Mouse (Mus musculus) forebrain, embryonic 12.5 days (tissue): ENCODE data around the gene Zfp365. TPM values are rescaled to one million over a fixed set of nuclear protein-coding genes. Genes with fewer than 3 reads are reported as not detected.
A peak's percentile ranks its signal among the peaks of the same experiment; 100 is the strongest.

Experiments used
- ATAC-seq: fragments of 200-750 bp; cut with Nextera tagmentation; 2 replicates; pipeline ENCODE4 v1.8.0; 2017; ENCODE audit warnings: moderate TSS enrichment; ENCODE audit not compliant: low FRiP score
- H3K27ac ChIP-seq: fragments of 300-500 bp; sonication (generic); 2 replicates; pipeline ENCODE4 v1.5.1; 2016; ENCODE audit warnings: mild to moderate bottlenecking
- H3K27me3 ChIP-seq: fragments of 300-500 bp; sonication (generic); 2 replicates; pipeline ENCODE4 v1.6.1; 2016; ENCODE audit warnings: mild to moderate bottlenecking
- H3K36me3 ChIP-seq: fragments of 300-500 bp; sonication (generic); replicated peaks from 2 replicates; pipeline ENCODE4 v1.6.1; 2016; ENCODE audit warnings: mild to moderate bottlenecking
- H3K4me1 ChIP-seq: fragments of 300-500 bp; sonication (generic); 2 replicates; pipeline ENCODE4 v1.6.1; 2016
- H3K4me2 ChIP-seq: fragments of 300-500 bp; sonication (generic); 2 replicates; pipeline ENCODE4 v1.6.1; 2016; ENCODE audit warnings: mild to moderate bottlenecking, moderate library complexity
- H3K4me3 ChIP-seq: fragments of 300-500 bp; sonication (generic); replicated peaks from 2 replicates; pipeline ENCODE4 v1.5.1; 2016; ENCODE audit warnings: mild to moderate bottlenecking
- H3K9ac ChIP-seq: fragments of 300-500 bp; sonication (generic); 2 replicates; pipeline ENCODE4 v1.6.1; 2016; ENCODE audit warnings: mild to moderate bottlenecking
- H3K9me3 ChIP-seq: fragments of 300-500 bp; sonication (generic); 2 replicates; pipeline ENCODE4 v1.6.1; 2016
- WGBS: fragments of 180-500 bp; shearing (Covaris S2); methylation state at CpG from one replicate; pipeline ENCODE4 v1.1.7; 2016; 5-methylcytosine and 5-hydroxymethylcytosine counted together
- polyA plus RNA-seq: library from polyadenylated mRNA; unstranded; fragments of >200 nt; fragmentation: Nextera tagmentation; extraction: Ambion mirVana; gene quantifications from 2 replicates; pipeline ENCODE4 v1.2.1, GENCODE M21; 2016

Gene Zfp365
- polyA plus RNA-seq = 2.3 and 3.6 TPM in 2 replicates

DNA sequence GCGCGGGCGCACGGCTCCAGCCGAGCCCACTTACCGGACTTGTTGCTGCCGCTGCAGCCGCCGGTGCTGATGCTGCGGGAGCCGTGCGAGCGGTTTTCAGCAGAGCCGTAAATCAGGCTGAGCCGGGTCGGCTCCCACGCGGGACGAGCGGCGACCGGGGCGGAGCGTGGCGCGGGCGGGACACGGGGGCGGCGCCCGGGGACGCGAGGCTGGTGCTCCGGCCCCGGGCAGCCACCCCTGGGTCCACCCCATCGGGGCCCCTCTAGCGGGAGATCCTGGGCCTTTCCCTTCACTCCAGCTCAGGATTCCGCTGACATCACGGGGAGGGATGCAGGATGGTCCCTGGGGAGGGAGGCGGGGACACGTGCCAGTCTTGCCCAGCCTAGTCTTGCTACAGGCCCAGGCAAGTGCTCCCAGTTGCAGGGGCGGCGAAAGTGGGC, at the start of gene Zfp365:
Zfp365 (minus strand) TSS at position 326 of the 440 bp plus-strand sequence.
- H3K4me1 ChIP-seq = peaks cover 7% of the 10 kb centered on the region
- no peaks in the 10 kb centered on the region for H3K36me3 ChIP-seq
- peaks cover 5% of the 10 kb centered on the region; the same call in 1 of the 2 replicates for H3K9me3 ChIP-seq
- ATAC-seq = peak; percentile 97
- peak within 1 kb of the TSS; percentile 98 for H3K4me2 ChIP-seq
- no peak within 1 kb of the TSS for H3K27ac ChIP-seq
- under 1% methylated on average over 43 of the region's 43 CpGs for WGBS
- peaks cover 16% of the 10 kb centered on the region; the same call in 1 of the 2 replicates for H3K27me3 ChIP-seq
- peak within 1 kb of the TSS; percentile 70 for H3K4me3 ChIP-seq
- peak within 1 kb of the TSS; percentile 75 for H3K9ac ChIP-seq

DNA sequence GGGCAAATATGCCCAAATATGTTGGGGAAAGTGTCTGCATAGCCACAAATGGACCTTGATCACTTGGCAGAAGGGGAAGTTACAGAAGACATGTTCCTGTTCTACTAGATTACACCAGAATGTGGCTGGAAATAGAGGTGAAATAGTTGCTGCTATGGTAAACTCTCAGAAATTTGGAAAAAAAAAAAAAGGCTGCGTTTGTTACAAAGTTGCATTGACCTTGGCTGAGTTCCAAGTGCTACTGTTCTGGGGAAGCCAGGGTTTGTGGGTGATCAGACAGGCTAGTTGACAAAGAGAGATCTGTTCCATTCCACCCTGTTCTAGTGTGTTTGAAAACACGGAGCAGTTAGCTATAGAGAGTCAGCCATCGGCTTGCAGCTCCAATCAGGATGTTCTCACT, 47.5 kb upstream of the Zfp365 start:
- no peak overlapping the region for H3K9ac ChIP-seq
- WGBS = 69% methylated on average over 3 of the region's 3 CpGs
- no peaks in the 10 kb centered on the region for H3K27me3 ChIP-seq
- no peaks in the 10 kb centered on the region for H3K36me3 ChIP-seq
- no peaks in the 10 kb centered on the region for H3K9me3 ChIP-seq
- no peak overlapping the region for H3K4me2 ChIP-seq
- H3K4me1 ChIP-seq = peaks cover 21% of the 10 kb centered on the region
- H3K4me3 ChIP-seq = no peak overlapping the region
- H3K27ac ChIP-seq = no peak overlapping the region
- no peak for ATAC-seq

DNA sequence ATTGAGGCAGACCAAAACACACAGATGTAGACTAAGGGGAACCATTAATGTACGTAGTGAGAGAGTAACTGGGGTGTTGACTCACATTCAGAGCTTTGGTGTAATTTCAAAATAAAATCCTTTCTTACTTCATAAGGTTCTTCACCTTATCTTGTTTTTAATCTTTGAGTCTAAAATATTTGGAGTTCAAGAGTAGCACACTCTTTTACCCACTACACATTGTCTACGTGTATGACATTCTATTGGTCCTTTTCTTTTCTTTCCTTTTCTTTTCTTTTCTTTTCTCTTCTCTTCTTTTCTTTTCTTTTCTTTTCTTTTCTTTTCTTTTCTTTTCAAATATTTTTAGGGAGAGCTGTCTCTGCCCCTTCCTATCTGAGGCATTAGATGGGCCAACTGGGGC, 43.5 kb upstream of the Zfp365 start:
- ATAC-seq = no peak
- WGBS = 89% methylated on average over 2 of the region's 2 CpGs
- Histone ChIP-seq H3K36me3 (no peaks in the 10 kb centered on the region), H3K9me3 (no peaks in the 10 kb centered on the region), H3K4me3 (no peak overlapping the region), H3K9ac (no peak overlapping the region), H3K27me3 (no peaks in the 10 kb centered on the region), H3K27ac (no peak overlapping the region), H3K4me1 (no peaks in the 10 kb centered on the region), H3K4me2 (no peak overlapping the region)

DNA sequence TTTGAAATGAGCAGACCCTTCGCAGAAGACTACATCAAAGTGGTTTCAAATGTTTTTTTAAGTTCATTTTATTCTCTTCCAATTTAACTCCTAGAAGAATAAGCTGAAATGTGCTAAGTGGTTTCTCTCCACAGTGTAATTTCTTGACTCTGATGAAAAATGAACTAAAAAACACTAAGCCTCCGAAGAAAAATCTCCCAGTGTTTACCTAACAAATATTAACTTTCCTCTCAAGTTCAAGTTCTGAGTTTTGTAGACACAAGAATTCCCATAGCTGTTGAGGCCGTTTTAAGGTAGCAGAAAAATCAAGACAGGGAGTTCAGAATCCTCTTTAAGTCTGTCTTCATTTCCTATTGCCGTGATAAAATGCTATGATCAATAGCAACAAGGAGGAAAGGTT, 39.2 kb upstream of the Zfp365 start:
- H3K27me3 ChIP-seq = no peaks in the 10 kb centered on the region
- WGBS = 91% methylated on average over 4 of the region's 4 CpGs
- ATAC-seq = no peak

DNA sequence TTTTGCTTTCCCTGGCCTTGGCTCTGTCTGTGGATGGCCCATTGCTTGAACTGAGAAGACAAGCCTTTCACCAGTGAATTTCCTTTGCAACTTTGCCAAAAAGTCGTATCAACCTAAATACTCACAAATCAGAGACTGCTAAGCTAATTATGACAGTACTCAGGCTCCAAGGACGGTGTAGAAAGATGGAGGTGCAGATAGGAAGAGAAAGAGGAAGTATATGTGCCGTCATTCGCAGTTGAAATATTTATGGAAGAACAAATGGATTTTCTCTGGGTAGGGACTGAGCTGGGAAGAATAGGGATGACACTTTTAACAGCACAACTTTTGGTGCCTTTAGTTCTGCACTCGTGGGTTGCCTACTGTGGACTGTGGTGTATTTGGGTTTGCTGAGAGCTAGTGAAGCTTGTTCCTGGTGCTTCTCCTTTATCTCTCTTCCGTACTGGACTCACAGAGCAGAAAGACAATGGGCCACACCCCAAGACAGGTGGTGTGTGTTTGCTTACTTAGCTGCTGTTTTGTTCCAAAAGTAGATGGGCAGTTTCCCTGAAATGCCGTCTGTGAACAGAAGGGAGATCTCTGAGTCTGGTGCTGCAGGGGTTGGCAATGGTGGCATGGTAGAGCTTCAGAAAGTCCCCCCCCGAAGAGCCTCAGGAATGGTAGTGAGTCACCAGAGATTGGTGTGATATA, 37.7 kb upstream of the Zfp365 start:
- H3K9me3 ChIP-seq = no peaks in the 10 kb centered on the region
- no peak overlapping the region for H3K4me3 ChIP-seq
- H3K36me3 ChIP-seq = no peaks in the 10 kb centered on the region
- no peak overlapping the region for H3K4me2 ChIP-seq
- WGBS = 85% methylated on average over 8 of the region's 8 CpGs
- no peaks in the 10 kb centered on the region for H3K4me1 ChIP-seq
- H3K27ac ChIP-seq = no peak overlapping the region
- no peak overlapping the region for H3K9ac ChIP-seq
- no peak for ATAC-seq
- no peaks in the 10 kb centered on the region for H3K27me3 ChIP-seq

More for the DNA sequence above, 39.2 kb upstream of the Zfp365 start:
- Histone ChIP-seq H3K36me3 (no peaks in the 10 kb centered on the region), H3K4me3 (no peak overlapping the region), H3K9me3 (no peaks in the 10 kb centered on the region), H3K9ac (no peak overlapping the region), H3K27ac (no peak overlapping the region), H3K4me1 (no peaks in the 10 kb centered on the region), H3K4me2 (no peak overlapping the region)

DNA sequence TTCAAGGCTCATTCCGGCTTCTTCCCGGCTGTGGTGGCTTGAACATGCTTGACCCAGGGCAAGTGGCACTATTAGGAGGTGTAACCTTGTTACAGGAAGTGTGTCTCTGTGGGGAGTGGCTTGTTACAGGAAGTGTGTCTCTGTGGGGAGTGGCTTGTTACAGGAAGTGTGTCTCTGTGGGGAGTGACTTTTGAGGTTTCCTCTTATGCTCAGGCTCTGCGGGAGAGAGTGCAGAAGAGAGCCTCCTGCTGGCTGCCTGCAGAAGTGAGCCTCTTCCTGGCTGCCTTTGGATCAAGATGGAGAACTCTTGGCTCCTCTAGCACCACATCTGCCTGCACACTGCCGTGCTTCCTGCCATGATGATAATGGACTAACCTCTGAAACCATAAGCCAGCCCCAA, 31.1 kb upstream of the Zfp365 start:
- 83% methylated on average over 4 of the region's 4 CpGs for WGBS
- Histone ChIP-seq H3K4me2 (no peak overlapping the region), H3K4me1 (no peaks in the 10 kb centered on the region), H3K27me3 (no peaks in the 10 kb centered on the region), H3K36me3 (no peaks in the 10 kb centered on the region), H3K9ac (no peak overlapping the region), H3K4me3 (no peak overlapping the region), H3K27ac (no peak overlapping the region), H3K9me3 (no peaks in the 10 kb centered on the region)
- ATAC-seq = no peak

DNA sequence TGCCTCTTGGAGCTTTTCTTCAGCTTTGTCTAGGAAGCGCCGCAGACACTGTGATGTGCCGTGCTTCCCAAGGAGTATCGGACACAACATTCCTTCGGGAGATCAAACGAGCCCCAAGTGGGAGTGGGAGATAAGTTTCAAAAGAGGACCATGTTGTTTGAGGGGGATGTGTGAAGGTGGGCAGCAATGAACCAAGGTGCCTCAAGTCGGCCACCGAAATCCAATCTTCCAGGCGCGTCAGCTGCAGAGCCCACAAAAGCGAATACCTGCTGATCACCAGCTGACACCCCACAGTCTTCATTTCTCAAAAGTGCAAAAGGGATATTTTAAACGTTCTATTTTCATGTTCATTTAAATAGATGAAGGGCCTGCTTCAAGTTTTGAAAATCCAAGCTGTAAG, 27.1 kb upstream of the Zfp365 start:
- no peak overlapping the region for H3K4me3 ChIP-seq
- no peaks in the 10 kb centered on the region for H3K9me3 ChIP-seq
- ATAC-seq = no peak
- no peak overlapping the region for H3K4me2 ChIP-seq
- no peak overlapping the region for H3K9ac ChIP-seq
- no peaks in the 10 kb centered on the region for H3K36me3 ChIP-seq
- H3K27ac ChIP-seq = no peak overlapping the region
- WGBS = 84% methylated on average over 12 of the region's 12 CpGs
- no peaks in the 10 kb centered on the region for H3K4me1 ChIP-seq
- no peaks in the 10 kb centered on the region for H3K27me3 ChIP-seq

DNA sequence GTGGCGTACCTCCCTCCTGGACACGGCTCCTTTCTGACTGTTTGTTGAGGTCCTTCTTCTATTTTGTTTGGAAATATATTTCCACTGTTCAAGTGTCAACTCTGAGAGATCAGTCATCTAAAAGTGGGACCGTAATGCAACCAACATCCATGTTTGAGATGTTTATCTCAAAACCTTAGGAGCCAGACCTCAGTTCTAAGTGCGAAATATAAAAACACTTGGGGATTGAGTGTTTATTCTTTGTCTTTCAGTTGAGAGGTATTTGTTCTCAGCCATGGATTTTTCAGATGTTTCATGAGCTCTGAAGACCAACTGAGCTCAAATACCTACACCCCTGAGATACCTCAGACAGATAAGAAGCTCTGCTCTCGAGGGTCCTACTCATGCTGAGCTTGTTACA, 25.3 kb upstream of the Zfp365 start:
- Histone ChIP-seq H3K9ac (no peak overlapping the region), H3K4me1 (no peaks in the 10 kb centered on the region), H3K27ac (no peak overlapping the region), H3K27me3 (no peaks in the 10 kb centered on the region), H3K4me2 (no peak overlapping the region), H3K9me3 (no peaks in the 10 kb centered on the region), H3K4me3 (no peak overlapping the region), H3K36me3 (no peaks in the 10 kb centered on the region)
- WGBS = 93% methylated on average over 5 of the region's 5 CpGs
- ATAC-seq = no peak

DNA sequence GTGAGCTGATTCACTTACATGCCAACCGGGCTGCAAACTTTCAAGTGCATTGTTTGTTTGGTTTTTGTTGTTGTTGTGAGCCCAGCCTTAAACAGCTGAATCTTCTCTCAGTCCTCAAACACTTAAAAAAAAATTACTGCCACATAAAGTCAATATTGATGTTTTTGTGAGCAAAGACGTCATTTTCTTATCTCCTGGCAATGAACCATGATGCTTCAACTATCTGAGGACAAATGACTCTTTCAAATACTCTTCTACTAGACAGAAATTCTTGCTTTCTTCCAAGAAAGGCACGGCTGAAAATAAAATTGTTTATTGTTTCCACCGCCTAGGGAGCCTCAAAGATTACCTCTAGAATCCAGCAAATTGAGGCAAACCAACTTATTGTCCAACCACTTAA, 24.5 kb upstream of the Zfp365 start:
- WGBS = 81% methylated on average over 4 of the region's 4 CpGs
- no peak for ATAC-seq
- no peak overlapping the region for H3K27ac ChIP-seq

DNA sequence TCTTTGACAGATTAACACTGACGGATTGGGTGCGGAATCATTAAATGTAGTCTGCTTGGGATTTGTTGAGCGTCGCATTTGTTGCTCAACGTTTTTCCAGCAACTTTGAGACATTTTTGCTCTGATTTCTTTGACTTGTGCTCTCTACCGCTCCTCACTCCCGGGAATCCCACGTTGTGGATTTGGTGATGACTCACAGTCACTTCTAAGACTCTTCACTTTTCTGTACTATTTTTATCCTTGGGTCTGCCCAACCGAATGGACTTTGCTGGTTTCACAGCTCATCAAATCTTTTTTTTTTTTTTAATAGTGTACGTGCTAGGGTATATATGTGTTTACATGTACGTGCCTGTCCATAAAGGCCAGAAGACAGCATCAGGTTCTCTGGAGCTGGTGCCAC, 20.3 kb upstream of the Zfp365 start:
- no peak for ATAC-seq
- H3K4me1 ChIP-seq = no peaks in the 10 kb centered on the region
- H3K4me3 ChIP-seq = no peak overlapping the region
- H3K9ac ChIP-seq = no peak overlapping the region
- no peaks in the 10 kb centered on the region for H3K36me3 ChIP-seq
- H3K27me3 ChIP-seq = no peaks in the 10 kb centered on the region
- no peak overlapping the region for H3K27ac ChIP-seq
- H3K4me2 ChIP-seq = no peak overlapping the region
- WGBS = 93% methylated on average over 11 of the region's 11 CpGs
- H3K9me3 ChIP-seq = no peaks in the 10 kb centered on the region

More for the DNA sequence above, 24.5 kb upstream of the Zfp365 start:
- no peak overlapping the region for H3K4me3 ChIP-seq
- no peak overlapping the region for H3K4me2 ChIP-seq
- H3K9me3 ChIP-seq = no peaks in the 10 kb centered on the region
- no peak overlapping the region for H3K9ac ChIP-seq
- H3K4me1 ChIP-seq = no peaks in the 10 kb centered on the region
- no peaks in the 10 kb centered on the region for H3K36me3 ChIP-seq
- H3K27me3 ChIP-seq = no peaks in the 10 kb centered on the region

DNA sequence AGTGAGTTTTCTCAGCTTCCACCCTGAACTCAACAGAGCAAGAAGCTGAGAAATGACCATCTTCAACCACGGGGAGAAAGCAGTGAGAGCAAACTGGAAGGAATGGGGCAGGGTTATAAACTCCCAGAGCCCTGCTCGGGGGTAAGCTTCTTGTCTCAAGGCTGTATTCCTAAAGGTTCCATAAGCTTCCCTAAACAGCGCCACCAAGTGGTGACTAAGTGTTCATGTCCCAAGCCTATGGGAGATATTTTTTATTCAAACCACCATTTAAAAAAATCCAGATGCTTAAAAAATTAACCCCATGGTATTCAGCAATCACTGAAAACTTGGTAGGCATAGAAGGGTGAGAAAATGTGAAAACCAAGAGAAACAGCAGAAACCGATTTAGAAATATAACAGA, 18.9 kb upstream of the Zfp365 start:
- Histone ChIP-seq H3K4me2 (no peak overlapping the region), H3K27ac (no peak overlapping the region), H3K9ac (no peak overlapping the region), H3K4me3 (no peak overlapping the region), H3K9me3 (no peaks in the 10 kb centered on the region), H3K36me3 (no peaks in the 10 kb centered on the region), H3K4me1 (no peaks in the 10 kb centered on the region), H3K27me3 (no peaks in the 10 kb centered on the region)
- 87% methylated on average over 4 of the region's 4 CpGs for WGBS
- no peak for ATAC-seq

DNA sequence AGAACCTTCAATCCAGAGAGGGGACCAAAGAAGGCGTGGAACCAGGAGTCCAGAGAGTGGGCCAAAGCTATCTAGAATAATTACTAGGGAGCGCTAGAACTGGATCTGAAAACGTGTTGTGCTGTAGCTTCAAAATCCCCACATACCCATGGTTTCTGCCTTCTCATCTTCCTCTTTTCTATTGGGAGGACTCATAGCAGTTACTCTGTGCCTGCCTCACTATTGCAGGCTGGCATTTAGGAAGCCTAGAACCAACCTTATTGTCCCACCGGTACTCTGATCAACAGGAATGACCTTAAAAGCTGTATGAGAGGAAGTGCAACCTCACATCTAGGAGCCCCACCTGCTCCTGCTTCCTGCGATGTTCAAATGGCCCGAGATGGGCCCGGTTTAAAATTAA, 16.1 kb upstream of the Zfp365 start:
- no peak for ATAC-seq
- Histone ChIP-seq H3K27me3 (no peaks in the 10 kb centered on the region), H3K36me3 (no peaks in the 10 kb centered on the region), H3K4me1 (no peaks in the 10 kb centered on the region), H3K9ac (no peak overlapping the region), H3K27ac (no peak overlapping the region), H3K9me3 (no peaks in the 10 kb centered on the region), H3K4me3 (no peak overlapping the region), H3K4me2 (no peak overlapping the region)
- WGBS = 91% methylated on average over 7 of the region's 7 CpGs

DNA sequence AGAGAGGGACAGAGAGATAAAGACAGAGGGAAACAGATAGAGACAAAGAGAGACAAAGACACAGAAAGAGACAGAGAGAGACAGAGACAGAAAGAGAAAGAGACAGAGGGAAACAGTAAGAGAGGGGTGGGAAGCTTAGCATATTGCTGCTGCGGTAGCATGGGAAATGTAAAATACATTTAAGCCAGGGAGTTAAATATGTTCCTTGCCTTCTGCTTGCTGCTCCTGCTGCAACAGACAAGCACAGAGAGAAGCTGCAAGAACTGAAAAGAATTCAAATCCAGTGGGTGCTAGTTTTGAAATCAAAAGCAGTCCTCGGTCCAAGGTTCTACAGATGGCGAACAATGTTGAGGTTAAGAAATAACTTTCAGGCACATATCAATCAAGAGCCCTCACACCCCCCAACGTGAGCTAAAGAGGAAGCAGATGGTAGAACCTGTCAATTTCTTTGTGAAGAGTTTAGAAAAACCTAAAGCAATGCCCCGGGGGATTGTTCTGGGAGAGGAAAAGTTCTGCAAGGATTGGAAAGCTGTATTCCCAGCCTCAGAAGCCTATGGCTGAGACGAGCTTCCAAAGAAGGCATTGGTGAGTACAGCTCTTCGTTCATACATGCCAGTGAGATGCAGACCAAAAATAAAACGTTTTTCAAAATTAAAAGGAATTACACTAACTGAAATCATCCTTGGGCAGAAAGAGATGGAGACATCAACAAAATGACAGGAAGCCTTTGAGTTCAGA, 15.4 kb upstream of the Zfp365 start:
- WGBS = 77% methylated on average over 8 of the region's 8 CpGs
- Histone ChIP-seq H3K4me2 (no peak overlapping the region), H3K9me3 (no peaks in the 10 kb centered on the region), H3K9ac (no peak overlapping the region), H3K4me1 (no peaks in the 10 kb centered on the region), H3K27ac (no peak overlapping the region), H3K27me3 (no peaks in the 10 kb centered on the region), H3K36me3 (no peaks in the 10 kb centered on the region), H3K4me3 (no peak overlapping the region)
- ATAC-seq = no peak
